Mouse (Mus musculus): ENCODE measurements at regions not wholly inside any gene's neighbourhood (a gene's known extent, or its start where the extent isn't known, plus 50 kb on each side); places are given as distances from the start of the nearest gene placed in this dataset.

DNA sequence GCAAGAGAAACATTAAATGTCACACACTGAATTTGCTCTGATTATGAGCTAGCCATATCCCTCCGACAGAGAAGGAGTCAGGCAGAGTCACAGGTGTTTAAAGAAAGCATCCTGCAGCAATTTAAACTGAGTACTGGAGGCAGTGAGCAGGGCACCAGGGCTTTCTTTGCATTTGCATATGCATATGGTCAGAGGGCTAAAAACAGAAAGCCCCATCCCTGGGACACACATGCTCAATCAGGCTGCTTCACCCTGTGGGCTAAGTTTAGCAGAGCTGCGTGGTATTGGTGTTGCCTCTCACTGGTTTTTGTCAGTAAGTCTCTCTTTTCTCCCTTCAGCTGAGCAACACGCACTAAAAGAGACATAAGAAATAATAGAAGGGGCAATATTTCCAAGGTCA, 289.9 kb upstream of the Rps6ka3 start:
- DNase-seq (ENCODE audit: low read depth, low spot score), result no peak

DNA sequence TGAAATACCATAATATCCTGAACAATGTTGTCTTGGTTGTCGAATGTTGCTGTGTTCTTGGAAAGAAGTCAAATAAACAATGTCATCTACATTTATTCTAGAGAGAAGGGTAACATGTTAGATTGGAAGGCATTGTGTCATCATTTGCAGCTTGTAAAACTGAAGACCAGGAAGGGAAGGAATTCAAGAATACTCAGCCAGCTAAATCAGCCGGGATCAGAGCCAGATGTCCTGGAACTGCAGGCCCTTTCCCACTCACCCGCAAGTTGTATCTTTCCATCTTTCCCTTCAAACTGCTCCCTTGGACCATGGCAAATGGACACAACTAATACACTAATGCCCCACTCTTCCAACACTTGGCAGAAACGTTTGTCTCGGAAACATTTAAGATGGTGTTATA, 288.7 kb upstream of the Rps6ka3 start:
- no peak for DNase-seq (ENCODE audit: low read depth, low spot score)

DNA sequence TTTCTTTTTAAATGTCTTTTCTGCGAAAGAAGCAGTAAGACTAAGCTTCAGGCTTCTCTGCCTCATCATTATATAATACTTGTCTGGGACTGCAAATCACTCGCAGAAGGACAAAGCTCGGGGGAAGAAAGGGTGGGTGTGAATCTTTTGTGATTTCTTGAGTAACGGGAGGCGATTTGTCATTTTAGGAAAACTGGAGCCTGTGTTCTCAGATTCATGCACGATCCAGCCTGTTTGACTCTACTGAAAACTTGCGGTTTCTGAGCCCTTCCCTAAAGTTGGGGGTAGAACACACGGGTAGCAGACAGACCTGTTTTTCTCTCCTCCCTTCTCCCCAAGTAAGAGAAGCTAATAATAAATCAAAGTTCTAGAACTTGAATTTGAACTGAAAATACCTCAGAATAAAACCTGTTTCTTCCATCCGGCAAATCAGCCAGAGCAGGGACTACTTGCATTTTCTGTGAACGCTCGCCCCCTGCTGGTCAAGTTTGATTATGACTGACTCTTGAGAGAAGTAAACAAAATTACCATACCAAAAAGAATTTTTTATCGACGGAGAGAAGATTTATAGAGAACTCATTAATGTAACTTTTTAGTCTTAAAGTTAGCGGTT, 288.2 kb upstream of the Rps6ka3 start:
- DNase-seq (ENCODE audit: low read depth, low spot score), result peak; percentile 46

DNA sequence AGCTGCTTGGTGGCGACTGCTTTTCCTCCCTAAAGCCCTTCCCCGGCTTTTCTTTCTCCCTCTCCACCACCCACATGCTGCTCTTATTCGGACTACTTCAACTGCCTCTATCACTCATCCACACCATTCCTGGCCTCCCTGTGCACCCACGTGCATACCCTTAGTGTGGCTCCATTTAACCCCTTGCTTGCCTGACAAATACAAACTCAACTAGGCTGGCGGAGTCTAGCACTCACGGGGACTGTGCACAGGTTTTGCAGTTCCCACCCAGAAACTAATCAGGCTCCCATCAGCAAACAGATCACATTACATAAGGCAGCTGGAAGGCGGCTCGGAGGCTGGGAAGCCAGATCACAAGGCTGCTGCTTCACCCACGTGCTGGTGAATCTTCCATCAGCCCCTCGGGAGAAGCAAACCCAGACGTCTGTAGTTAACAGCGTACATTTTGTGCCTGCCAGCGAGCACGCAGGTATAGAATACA, 287.0 kb upstream of the Rps6ka3 start:
- no peak for DNase-seq (ENCODE audit: low read depth, low spot score)

DNA sequence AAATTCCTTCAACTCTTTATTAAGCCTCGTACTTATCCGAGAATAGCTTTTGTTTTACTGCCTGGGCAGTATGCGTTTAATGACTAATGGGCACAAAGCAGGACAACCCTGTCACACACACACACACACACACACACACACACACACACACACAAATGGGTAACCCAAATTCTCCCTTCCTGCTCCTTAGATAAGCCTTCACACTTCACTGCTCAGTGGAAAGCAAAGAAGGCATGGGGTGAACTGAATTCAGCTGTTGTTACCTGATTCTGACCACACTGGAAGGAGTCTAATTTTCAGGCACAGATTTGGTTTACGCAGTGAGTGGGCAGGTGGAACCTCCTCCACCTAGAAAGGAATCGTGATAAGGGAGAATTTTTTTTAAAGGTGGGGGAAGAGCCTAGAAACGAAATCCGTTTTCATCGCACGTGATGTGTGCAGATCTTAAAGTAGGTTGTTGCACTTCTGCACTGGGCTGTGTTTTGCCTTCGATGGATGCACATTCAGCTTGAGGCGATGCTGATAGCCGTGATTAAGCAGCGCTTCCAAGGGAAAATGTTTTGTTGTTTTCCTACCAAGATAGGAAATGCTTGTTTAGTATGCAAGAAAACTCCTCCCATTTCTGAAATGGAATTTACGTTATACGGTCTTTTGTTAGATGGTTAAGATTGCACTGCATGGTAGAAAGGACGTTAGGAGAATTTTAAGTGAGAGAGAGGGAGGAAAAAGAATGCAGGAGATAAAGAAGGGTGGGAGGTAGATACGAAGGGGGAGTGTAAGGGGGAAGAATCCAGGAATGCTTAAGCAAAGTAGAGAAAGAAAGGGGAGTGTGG, 286.2 kb upstream of the Rps6ka3 start:
- no peak for DNase-seq (ENCODE audit: low read depth, low spot score)

DNA sequence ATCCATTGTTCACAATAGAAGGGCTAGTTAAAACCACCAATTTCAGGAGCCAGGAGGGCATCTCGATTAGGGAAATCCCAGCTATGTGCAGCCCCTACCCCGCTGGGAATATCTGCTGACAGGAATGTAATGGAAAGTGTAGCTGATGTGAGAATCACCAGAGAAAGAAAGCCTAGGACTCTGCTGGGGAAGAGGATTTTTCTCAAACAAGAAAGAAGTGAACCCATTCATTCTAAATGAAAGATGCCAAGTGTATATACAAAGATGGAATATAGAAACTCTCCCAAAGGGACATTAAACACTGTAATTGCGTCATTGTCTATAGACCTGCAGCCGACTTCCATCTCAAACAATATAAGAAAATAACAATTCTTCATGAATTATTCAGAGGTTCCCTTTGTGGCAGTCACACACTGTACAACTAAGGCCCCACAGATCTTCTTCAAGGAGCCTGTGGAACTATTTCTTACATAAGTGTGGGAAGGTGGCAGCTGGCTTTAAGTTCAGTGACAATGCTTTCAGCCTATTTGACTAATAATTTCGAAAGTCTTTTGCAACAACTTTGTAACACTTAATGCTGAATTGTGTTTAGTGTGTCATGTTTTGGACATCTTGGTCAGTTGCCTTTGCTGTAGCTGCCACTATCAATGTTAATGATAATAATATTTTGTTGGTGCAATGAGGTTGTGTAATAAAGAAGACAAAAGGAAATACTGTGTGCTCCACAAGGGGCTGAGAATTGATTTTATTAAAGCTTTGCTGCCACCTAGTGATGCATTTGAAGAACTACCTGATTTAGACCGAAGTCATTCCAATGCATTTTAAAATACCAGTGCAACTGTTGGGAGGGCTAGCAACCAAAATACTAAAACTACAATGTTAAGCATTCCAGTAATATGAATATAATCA, 285.4 kb upstream of the Rps6ka3 start:
- no peak for DNase-seq (ENCODE audit: low read depth, low spot score)

DNA sequence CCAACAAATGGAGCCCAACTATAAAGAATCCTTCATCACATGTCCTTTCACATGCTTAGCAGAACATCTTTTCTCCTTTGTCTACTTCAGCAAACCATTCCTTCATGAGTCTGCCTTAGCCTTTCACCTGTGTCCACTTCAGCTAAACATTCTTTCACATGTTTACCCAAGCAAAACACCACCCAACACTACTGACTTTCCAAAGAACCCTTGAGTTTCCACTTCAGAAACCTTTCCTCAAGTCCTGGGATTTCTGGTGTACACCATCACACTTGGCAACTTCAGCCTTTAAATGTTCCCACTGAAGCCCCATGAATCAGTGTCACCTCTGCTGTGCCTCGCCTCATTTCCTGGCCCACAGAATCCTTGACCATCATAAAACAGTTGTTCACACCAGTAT, 278.2 kb upstream of the Rps6ka3 start:
- no peak for DNase-seq (ENCODE audit: low read depth, low spot score)

DNA sequence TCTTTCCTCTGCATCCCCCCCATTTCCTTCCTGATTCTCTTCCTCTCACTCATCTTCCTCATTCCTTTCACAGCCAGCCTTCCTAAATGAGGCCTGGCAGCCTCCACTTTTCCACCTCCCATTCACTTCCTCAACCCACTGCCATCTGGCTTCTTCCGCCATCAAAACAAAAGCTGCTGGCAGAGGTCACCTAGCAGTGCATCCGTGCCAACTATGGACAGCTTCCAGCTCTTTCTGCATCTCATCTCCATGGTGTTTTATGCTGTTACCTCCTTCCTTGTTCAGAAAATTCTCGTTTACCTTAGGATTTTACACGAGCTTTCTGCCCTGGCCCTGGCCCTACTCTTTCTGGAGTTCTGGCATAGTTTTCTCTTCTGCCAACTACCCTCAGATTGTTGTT, 262.9 kb upstream of the Rps6ka3 start:
- DNase-seq (ENCODE audit: low read depth, low spot score), result no peak

DNA sequence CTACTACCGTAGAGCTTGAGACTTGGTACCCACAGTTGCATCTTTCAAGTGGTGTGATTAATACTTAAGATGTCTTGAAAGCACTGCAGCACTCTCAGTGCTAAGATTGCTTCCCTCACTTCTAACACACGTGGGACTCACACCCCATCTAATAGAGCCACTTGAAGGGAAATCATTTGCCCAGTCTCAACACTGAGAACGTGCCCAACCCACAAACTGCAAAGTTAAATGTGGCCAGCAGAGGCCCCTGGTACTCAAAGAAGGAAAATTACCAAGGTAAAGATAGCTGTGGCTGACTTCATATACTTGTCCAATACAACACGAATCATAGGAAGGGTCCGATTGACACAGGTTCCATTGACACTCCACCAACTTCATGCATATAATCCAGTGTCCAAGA, 238.4 kb upstream of the Rps6ka3 start:
- DNase-seq (ENCODE audit: low read depth, low spot score), result no peak

DNA sequence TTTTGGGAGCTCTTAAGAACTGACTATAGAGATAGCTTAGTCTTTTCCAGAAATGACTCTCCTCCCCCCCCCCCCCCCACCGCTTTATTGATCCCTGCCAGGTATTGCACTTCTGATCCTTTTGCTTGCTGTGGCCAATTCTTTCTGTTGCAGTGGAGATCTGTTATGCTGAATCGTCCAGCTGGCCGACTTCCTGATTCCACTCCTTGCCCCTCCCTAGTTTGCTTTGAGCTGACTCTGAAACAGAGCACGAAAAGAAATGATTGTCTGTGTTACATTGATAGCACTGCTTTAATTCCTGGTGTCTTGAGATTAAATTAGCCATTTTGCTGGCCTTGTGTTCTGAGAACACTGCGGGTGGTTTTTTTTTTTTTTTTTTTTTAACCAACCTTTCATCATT, 233.5 kb upstream of the Rps6ka3 start:
- no peak for DNase-seq (ENCODE audit: low read depth, low spot score)

DNA sequence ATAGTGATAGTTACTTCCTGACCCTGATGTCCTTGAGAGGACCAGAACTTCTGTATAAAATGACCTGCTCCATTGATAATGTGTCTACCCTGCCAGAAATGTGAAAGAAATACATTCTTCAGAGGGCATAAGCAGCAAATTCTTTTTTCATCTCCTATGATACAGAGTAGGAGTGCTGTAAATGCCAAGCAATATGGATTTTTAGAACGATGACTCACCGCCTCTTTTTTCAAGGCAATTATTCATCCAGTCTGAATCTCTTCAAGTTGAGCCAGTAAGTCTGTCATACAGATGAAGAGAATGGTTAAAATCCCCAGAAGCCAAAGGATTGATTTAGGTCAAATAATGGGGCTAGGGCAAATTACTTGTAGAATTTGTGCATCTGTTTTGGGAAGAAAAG, 225.4 kb upstream of the Rps6ka3 start:
- DNase-seq (ENCODE audit: low read depth, low spot score), result no peak

DNA sequence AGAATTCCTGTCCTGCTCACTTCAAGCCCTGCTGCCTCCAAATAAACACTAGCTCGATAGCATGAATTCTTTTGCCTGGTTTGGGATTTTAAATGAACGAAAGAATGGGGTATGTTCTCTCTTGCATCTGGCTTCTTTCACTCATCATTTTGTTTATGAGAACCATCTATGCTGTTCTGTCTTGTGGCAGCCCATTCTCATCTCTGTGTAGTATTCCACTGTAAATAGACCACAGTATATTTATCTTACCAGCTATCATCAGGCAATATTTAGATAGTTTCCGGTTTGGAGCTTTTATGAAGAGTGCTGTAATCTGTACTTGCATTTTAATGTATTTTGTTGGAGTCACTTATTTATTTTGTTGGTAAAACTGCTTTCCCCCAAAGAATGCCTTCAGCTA, 222.4 kb upstream of the Rps6ka3 start:
- no peak for DNase-seq (ENCODE audit: low read depth, low spot score)

DNA sequence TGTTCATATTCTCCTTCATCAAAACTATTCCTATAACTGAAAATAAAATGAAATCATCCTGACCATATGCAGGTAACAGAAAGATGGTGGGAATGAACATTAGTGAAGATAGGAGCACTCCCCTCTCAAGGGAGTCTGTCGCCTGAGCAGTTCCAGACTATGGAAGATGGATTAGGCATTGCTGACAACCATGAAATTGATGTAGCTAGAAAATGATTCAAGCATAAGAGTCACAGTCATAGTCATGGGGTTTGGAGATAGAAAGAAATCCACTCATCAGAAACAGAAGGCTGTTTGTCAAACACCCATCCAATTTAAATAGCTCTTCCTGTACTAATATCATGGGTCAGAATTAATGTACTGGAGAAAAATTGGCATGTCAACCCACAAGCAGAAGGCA, 191.2 kb upstream of the Rps6ka3 start:
- DNase-seq (ENCODE audit: low read depth, low spot score), result no peak

DNA sequence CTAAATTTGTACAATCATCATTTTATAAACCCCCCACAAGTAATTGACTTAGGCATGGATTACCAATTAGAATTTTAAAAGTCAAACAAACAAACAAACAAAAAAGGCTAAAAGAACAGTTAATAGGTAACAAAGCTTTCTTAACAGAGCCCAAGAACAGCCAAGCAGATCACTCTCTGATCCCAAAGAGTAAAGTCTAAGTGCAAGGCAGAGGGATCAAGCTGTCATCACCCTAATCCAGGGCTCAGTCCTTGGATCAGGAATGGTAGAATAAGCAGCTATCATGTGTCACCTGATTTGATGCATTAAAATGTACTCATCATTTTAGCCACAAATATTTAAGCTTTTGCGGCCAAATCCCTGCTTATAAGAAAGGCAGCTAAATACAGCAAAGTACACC, 183.8 kb upstream of the Rps6ka3 start:
- DNase-seq (ENCODE audit: low read depth, low spot score), result no peak

DNA sequence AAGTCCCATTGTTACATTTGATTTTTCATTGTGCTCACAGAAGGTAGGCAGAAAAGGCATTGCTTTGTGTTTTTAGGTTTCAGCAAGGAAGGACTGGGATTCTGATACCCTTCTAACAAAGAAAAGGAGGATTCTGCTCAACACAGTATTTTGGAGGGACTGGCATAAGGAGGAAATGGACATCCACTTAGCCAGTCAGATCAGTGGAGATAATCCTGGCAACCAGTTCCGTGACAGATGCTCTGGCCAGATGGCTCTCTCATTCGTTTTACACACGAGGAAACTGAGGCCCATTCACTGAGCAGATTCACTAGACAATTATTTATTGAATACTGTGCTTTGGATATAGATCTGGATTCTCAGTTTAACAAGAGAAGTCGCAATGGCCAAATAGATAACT, 178.2 kb upstream of the Rps6ka3 start:
- no peak for DNase-seq (ENCODE audit: low read depth, low spot score)

DNA sequence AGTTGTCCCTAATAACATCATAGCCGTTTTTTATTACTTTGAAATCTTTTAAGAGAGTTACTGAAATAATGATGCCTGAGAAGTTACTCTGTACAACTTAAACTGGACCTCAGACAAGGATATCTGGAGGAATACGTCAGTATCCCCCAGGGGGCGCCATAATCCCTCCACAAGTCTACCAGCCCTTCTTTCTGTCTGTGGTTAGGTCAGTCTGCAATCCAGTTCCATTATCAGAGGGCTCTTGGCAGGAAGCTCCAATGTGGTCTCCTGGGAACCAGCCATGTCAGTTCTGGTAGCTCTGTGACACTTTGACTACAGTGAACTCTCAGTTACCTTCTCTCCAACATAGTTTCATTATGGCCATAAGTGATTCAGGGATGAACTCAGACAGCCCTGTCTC, 166.7 kb upstream of the Rps6ka3 start:
- DNase-seq (ENCODE audit: low read depth, low spot score), result no peak

DNA sequence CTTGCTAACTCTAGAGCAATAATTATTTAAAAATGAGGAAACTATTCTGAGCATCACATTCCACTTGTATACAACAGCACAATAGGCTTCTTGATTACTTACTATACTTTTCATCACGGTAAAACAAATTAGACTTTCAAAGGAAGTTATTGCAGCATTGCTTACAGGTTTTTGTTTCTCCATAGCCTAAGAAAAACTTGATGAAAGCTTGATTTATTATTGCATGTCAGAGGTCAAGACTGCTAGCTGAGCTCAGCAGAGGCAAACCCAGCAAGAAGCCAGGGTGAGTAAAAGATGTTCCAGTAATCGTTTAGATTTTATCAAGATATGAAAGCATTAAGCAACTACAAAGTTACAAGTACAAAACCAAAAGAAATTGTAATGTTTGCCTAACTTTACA, 162.2 kb upstream of the Rps6ka3 start:
- DNase-seq (ENCODE audit: low read depth, low spot score), result no peak

DNA sequence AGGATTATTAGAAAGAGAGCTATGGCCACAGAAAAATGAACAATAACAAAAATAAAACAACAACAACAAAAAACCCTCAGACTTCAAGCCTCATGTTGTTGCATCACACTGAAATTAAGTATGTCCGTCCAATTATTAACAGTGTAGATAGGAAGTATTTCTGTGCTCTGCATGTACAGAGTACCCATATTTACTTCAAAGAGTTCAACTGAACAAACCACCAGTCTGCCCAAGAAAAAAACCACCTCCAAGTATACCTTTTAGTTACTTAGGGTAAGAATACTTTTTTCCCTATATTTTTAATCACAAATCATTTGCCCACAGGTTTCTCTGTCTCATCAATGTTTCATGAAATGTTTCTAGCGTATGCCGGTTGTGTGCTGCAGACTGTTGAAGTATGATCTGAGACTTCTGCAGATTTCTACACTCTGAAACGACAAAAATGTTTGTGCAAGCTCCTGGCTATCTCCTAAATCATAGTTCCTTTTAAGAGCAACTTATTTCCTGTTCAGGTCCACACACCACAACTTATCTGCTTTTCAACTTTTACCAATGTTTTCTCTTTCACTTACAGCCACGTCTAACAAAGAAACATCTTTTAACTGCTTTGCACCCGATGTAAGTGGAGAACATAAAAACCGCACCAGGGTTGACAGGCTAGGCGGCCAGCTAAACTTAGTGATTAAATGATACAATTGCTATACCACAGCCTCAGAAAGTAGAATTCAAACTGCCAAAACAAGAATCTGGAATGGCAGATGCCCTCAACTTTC, 154.2 kb upstream of the Rps6ka3 start:
- DNase-seq (ENCODE audit: low read depth, low spot score), result no peak

DNA sequence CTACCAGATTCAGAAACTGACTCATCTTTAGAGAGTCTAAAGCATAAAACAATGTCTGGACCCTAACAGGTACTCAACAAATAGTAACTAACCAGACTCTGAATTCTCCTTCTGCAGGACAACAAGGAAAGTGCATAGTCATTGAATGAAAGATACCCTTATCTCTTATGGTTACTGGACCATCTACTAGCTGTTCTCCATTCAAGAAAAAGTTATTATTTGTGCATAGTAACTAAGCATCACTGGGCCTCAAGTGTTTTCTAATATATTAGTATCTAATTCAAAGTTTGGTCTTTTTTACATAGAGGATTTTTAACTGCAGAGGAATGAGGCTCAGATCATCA, 153.7 kb upstream of the Rps6ka3 start:
- no peak for DNase-seq (ENCODE audit: low read depth, low spot score)

DNA sequence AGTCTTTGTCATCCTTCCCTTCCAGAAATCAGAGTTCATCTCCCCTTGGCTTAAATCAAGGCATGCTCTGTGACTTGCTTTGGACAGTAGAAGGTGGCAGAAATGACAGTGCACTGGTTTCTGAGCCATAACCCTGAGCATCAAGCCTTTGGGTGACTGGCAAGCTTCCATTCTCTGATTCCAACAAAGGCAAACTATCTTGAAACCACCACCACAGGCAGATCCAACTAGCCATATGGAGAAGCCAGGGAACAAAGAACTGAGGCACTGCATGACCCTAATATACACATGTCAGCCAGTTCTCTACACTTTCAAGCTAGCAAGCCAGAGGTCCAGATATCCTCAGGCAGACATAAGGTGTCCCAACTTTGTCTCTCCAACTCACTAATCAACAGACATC, 151.2 kb upstream of the Rps6ka3 start:
- no peak for DNase-seq (ENCODE audit: low read depth, low spot score)

DNA sequence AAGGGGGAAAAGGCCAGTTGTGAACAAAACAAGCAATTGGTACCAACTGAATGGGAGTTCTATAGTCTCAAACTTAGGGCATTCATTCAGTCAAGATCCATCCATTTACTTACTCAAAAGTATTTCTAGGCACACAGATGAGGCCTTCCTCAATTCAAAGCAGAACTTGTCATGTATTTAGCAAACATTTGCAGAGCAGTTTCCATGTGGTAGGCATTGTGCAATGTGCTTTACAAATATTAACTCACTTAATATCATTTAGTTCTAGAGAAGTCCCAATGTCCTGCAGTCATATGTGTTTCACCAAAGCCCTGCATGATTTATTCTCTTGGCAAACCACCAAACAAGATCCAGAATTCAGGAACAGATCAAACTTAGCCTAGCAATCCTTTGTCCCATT, 148.8 kb upstream of the Rps6ka3 start:
- no peak for DNase-seq (ENCODE audit: low read depth, low spot score)

DNA sequence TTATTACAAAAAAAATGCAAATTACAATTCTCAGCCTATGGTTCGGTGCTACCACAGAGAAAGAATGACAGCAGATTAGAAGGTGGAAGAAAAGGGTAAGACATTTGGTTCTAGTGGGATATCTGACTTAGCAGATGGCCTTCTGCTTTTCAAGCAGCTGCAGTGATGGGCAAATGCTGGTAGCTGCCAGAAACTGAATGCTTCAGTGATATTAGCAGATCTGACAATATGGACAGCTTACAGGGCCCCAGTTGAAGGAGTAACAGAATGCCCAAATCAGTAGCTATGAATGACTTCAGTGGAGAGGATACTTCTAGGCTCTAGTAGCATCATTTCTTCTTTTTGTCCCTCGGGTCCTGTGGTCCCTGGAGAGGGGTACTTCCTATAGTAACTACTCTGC, 143.9 kb upstream of the Rps6ka3 start:
- no peak for DNase-seq (ENCODE audit: low read depth, low spot score)

Data from retina, adult 2 months (tissue).